Mouse (Mus musculus): ENCODE data around the gene Glrx3.
"Not testable (repeated sequence)": the region's sequence is repeated elsewhere in the genome, so short reads cannot be mapped to it uniquely, and the experiment has no call there.

The Glrx3 gene

GRCm38 (mm10) chr7:137437440-137438178 lies at the start of gene Glrx3:
Gene Glrx3, plus strand, starts transcription at chr7:137437614.
- peak; percentile 92 for DNase-seq (ENCODE audit: low read depth, low spot score)

GRCm38 (mm10) chr7:137387863-137388262 lies 49.6 kb upstream of the Glrx3 start:
- no peak for DNase-seq (ENCODE audit: low read depth, low spot score)

GRCm38 (mm10) chr7:137395421-137395820 lies 42.0 kb upstream of the Glrx3 start:
- DNase-seq (ENCODE audit: low read depth, low spot score): no peak

GRCm38 (mm10) chr7:137397361-137397910 lies 40.0 kb upstream of the Glrx3 start:
- no peak for DNase-seq (ENCODE audit: low read depth, low spot score)

GRCm38 (mm10) chr7:137398973-137399372 lies 38.4 kb upstream of the Glrx3 start:
- DNase-seq (ENCODE audit: low read depth, low spot score): no peak

- DNase-seq (ENCODE audit: low read depth, low spot score): no peak
Measured at GRCm38 (mm10) chr7:137404146-137404545, 33.3 kb upstream of the Glrx3 start.

- DNase-seq (ENCODE audit: low read depth, low spot score): no peak
Measured at GRCm38 (mm10) chr7:137407428-137408058, 29.9 kb upstream of the Glrx3 start.

- DNase-seq (ENCODE audit: low read depth, low spot score): peak; percentile 90
Measured at GRCm38 (mm10) chr7:137410337-137411197, 26.8 kb upstream of the Glrx3 start, which contains the start of gene 9430038I01Rik. Gene 9430038I01Rik, minus strand, starts transcription at chr7:137410762.

GRCm38 (mm10) chr7:137414710-137415109 lies 22.7 kb upstream of the Glrx3 start:
- DNase-seq (ENCODE audit: low read depth, low spot score): no peak

GRCm38 (mm10) chr7:137420550-137420949 lies 16.9 kb upstream of the Glrx3 start:
- DNase-seq (ENCODE audit: low read depth, low spot score): no peak

- DNase-seq (ENCODE audit: low read depth, low spot score): no peak
Measured at GRCm38 (mm10) chr7:137421236-137421635, 16.2 kb upstream of the Glrx3 start.

- no peak for DNase-seq (ENCODE audit: low read depth, low spot score)
Measured at GRCm38 (mm10) chr7:137426693-137427092, 10.7 kb upstream of the Glrx3 start.

GRCm38 (mm10) chr7:137431769-137432603 lies 5.4 kb upstream of the Glrx3 start:
- no peak for DNase-seq (ENCODE audit: low read depth, low spot score)

- DNase-seq (ENCODE audit: low read depth, low spot score): no peak
Measured at GRCm38 (mm10) chr7:137436901-137437300, 513 bp upstream of the Glrx3 start.

- DNase-seq (ENCODE audit: low read depth, low spot score): no peak
Measured at GRCm38 (mm10) chr7:137438179-137438550, 751 bp downstream of the Glrx3 start.

- DNase-seq (ENCODE audit: low read depth, low spot score): not testable (repeated sequence)
Measured at GRCm38 (mm10) chr7:137438962-137439361, 1.5 kb downstream of the Glrx3 start.

GRCm38 (mm10) chr7:137442951-137443350 lies 5.5 kb downstream of the Glrx3 start:
- no peak for DNase-seq (ENCODE audit: low read depth, low spot score)

- no peak for DNase-seq (ENCODE audit: low read depth, low spot score)
Measured at GRCm38 (mm10) chr7:137445321-137445720, 7.9 kb downstream of the Glrx3 start.

GRCm38 (mm10) chr7:137461396-137461795 lies 24.0 kb downstream of the Glrx3 start:
- DNase-seq (ENCODE audit: low read depth, low spot score): no peak

- peak; percentile 29 for DNase-seq (ENCODE audit: low read depth, low spot score)
Measured at GRCm38 (mm10) chr7:137468174-137468573, 30.8 kb downstream of the Glrx3 start.

Data from WW6 (cell line).